Mouse (Mus musculus) right cerebral cortex, postnatal 10 days (tissue): ENCODE results near the gene Arfgap2.

Experiments
- DNase-seq, 2 experiments: peaks; one replicate each; pipeline ENCODE4 v3.0.0; 2021; ENCODE audit warnings: low spot score in 2 of 2

The Arfgap2 gene

GRCm38 (mm10) chr2:91258830-91259229 lies 5.9 kb upstream of the Arfgap2 start:
- DNase-seq = no peak

GRCm38 (mm10) chr2:91259493-91259892 lies 5.3 kb upstream of the Arfgap2 start:
- DNase-seq = no peak

- no peak for DNase-seq
Measured at GRCm38 (mm10) chr2:91263692-91264660, 798 bp upstream of the Arfgap2 start.

- no peak for DNase-seq
Measured at GRCm38 (mm10) chr2:91268042-91268441, 3.3 kb downstream of the Arfgap2 start.

- DNase-seq = no peak
Measured at GRCm38 (mm10) chr2:91268706-91269105, 3.9 kb downstream of the Arfgap2 start.

- no peak for DNase-seq
Measured at GRCm38 (mm10) chr2:91269687-91270133, 4.9 kb downstream of the Arfgap2 start.

- DNase-seq = peak in 1 of 2 experiments; percentile 74
Measured at GRCm38 (mm10) chr2:91278749-91279371, 14.1 kb downstream of the Arfgap2 start.

- DNase-seq = no peak
Measured at GRCm38 (mm10) chr2:91279372-91279755, 14.6 kb downstream of the Arfgap2 start.

GRCm38 (mm10) chr2:91281366-91281765 lies 16.6 kb downstream of the Arfgap2 start:
- DNase-seq = no peak

GRCm38 (mm10) chr2:91283972-91284371 lies 19.2 kb downstream of the Arfgap2 start:
- no peak for DNase-seq

- DNase-seq = peak; percentile 76 to 85
Measured at GRCm38 (mm10) chr2:91284375-91285199, 19.8 kb downstream of the Arfgap2 start.

GRCm38 (mm10) chr2:91285885-91286505 lies 21.2 kb downstream of the Arfgap2 start:
- DNase-seq = peak; percentile 81 to 90

- no peak for DNase-seq
Measured at GRCm38 (mm10) chr2:91287563-91287962, 22.8 kb downstream of the Arfgap2 start.

- DNase-seq = peak; percentile 65 to 67
Measured at GRCm38 (mm10) chr2:91291197-91292007, 26.6 kb downstream of the Arfgap2 start.

- no peak for DNase-seq
Measured at GRCm38 (mm10) chr2:91294226-91294625, 29.5 kb downstream of the Arfgap2 start.

GRCm38 (mm10) chr2:91295895-91296294 lies 31.1 kb downstream of the Arfgap2 start:
- DNase-seq = no peak

- no peak for DNase-seq
Measured at GRCm38 (mm10) chr2:91299156-91299555, 34.4 kb downstream of the Arfgap2 start.

- no peak for DNase-seq
Measured at GRCm38 (mm10) chr2:91300784-91301183, 36.0 kb downstream of the Arfgap2 start.

GRCm38 (mm10) chr2:91301836-91302235 lies 37.1 kb downstream of the Arfgap2 start:
- DNase-seq = no peak

- no peak for DNase-seq
Measured at GRCm38 (mm10) chr2:91302845-91303244, 38.1 kb downstream of the Arfgap2 start.

GRCm38 (mm10) chr2:91305926-91306325 lies 41.2 kb downstream of the Arfgap2 start:
- DNase-seq = no peak
